Mouse (Mus musculus) liver, adult (tissue): Measurements from ENCODE around the gene Lrrc2.

Source experiments
- GATA4 ChIP-seq: IDR thresholded peaks from 2 replicates; pipeline ENCODE4 v1.6.1; 2014; ENCODE audit warnings: mild to moderate bottlenecking, low read length; ENCODE audit not compliant: insufficient replicate concordance

Lrrc2 gene

DNA sequence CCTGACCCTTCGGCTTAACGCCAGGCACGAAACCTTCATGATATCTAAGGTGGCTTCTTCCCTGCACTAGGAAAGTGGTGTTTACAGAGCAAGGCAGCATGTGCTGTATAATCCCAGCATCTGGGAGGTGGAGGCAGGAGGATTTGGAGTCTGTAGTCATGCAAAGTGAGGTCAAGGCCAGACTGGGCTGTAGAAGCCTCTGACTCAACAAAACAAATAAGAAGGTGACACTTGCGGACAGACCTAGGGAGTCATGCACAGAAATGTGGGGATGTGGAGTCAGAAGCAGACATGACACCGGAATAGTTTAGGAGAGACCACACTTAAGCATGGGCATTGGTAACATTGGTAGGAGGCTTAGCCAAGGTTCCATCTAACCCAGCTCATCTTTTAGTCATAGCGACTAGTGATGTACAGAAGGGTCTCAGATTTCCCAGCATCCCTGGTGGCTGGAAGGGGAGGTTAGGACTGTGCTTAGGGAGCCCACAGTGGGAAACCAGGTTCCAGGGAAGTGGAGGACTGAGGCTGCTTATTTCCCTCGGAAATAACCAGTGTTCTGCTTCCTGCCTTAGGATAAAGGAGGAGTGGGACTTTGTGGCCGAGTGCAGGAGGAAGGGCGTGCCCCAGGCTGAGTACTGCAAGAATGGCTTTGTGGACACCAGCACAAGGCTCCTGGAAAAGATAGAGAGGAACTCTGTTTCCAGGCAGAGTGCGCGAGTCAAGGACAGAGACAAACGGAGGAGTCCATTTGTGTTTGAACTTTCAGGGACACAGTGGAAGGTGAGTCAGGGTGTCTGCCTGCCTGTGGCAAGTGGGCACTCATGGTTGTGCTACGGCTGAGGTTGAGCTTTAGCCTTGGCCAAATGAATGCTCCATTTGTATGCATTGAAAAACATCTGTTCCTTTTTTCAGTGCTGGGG lies 9.1 kb downstream of the Lrrc2 start:
- TF ChIP-seq GATA4: no peak

GRCm38 (mm10) chr9:110961386-110961785 lies 10.0 kb downstream of the Lrrc2 start:
- no peak for TF ChIP-seq GATA4

- TF ChIP-seq GATA4: no peak
Measured at GRCm38 (mm10) chr9:110963566-110964115, 12.3 kb downstream of the Lrrc2 start.

GRCm38 (mm10) chr9:110965062-110965909 lies 13.9 kb downstream of the Lrrc2 start:
- TF ChIP-seq GATA4: no peak

DNA sequence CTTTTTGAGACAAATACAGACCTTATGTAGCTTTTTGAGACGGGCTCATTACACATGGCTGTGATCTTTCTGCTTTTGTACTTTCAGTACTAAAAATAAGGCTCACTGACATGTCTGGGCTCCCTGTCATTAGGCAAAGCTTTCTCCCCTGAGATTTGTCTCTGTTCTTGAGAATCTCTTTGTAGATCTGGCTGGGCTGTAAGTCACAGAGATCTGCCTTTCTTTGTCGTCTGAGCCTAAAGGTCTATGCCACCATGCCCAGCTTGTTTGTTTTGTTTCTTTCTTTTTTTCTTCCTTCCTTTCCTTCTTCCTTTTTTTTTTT lies 14.5 kb downstream of the Lrrc2 start:
- no peak for TF ChIP-seq GATA4

DNA sequence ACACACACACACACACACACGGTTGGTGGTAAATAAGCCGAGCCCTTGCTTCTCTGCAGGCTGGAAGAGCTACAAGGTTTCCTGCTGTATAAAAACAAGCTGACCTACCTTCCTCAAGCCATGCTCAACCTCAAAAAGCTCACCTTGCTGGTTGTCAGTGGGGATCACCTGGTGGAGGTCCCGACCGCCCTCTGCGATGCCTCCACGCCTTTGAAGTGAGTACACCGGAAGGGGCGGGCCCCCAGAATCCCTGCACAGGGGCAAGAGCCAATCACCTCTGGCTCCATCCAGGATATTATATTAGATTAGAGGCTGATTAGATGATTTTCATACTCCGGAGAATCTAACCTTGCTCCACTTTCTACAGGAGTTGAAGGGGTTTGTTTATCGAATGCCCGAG lies 28.1 kb downstream of the Lrrc2 start:
- TF ChIP-seq GATA4: no peak

DNA sequence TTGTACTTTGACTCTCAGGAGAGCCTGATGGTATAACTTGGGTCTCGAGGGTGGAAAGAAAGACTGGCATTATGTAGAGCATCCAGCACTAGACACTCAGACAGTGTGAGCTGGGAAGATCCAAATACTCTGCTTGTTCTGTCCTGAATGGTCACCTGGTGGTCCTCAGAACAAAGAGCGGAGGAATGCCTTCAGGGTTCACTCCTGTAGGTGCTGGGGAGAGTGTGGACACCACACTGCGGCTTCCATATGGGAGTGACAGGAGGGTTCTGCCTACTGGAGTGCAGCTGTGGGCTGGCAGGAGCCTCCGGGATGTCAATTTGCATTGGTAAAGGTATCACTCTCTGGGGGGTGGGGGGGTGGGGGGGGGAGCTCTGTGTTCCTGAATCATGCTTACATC lies 31.0 kb downstream of the Lrrc2 start:
- no peak for TF ChIP-seq GATA4

DNA sequence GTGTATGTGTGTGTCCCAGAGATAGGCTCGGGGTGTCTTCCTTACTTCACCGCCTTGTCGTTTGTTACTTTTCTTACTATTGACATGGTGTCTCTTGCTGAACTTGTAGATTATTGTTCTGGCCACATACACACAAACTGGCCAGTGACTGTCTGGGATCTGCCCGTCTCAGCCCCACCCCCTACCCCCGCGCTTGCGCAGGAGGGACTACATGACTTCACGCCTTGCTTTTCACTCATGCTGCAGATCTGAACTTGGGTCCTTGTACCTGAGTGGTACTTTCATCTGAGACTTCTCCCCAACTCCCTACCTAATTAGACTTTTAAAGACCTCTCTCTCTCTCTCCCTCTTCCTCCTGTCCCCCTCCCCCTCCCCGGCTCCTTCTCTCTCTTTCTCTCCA lies 32.8 kb downstream of the Lrrc2 start:
- no peak for TF ChIP-seq GATA4

GRCm38 (mm10) chr9:110985541-110985940 lies 34.2 kb downstream of the Lrrc2 start:
- no peak for TF ChIP-seq GATA4

DNA sequence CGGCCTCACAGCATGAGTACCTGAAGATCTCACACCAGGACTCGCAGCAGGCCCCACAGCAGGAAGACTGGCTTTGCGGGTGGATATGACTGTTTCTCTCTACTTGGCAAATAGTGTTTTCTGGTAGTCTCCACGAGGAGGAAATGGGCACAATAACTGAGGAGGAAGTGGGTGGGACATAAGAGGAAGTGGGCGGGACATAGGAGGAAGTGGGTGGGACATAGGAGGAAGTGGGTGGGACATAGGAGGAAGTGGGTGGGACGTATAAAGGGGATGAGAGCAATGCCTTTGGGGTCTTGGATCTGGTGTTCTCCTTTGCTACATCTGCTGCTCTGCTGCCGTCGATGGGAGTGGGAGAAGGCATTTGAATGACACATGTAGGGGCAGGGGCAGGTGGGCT lies 34.6 kb downstream of the Lrrc2 start:
- no peak for TF ChIP-seq GATA4

DNA sequence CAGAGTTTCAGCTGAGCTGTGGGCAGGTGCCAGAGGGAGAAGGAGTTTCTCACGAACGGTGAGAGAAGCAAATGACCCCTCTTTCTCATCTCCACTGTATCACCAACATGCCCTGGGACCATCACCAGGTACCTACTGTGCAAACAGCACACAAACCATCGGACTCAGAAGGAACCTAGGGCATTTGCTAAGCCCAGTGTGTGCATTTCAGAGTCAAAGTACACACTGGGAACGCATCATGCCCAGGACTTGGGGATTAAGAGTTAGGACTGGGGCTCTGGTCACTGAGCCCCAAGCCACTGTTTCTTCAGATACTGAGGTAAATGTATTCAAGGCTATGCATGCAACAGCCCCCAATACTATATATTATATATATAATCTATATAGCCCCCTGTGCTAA lies 36.0 kb downstream of the Lrrc2 start:
- no peak for TF ChIP-seq GATA4

- TF ChIP-seq GATA4: no peak
Measured at GRCm38 (mm10) chr9:110988078-110988477, 36.7 kb downstream of the Lrrc2 start.

- TF ChIP-seq GATA4: no peak
Measured at GRCm38 (mm10) chr9:110989141-110989540, 37.8 kb downstream of the Lrrc2 start.

GRCm38 (mm10) chr9:110989543-110989942 lies 38.2 kb downstream of the Lrrc2 start:
- no peak for TF ChIP-seq GATA4

DNA sequence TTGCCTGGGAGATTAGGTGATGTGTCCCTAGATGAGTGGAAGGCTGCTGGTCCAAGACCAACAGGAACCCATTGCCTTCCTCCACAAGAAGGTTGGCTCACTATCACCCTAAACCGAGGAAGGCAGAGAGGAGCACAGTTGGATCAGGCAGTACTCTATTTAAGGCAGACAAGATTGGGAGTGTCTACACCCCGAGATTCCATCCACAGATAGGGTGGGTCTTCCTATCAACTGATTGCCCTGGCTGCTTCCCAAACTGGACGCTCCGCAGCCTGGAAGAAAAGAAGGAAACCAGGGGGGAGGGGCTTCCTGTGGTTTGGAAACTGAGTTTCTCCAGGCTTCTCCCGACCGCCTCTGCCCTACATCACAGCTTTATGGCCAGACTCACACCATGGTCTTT lies 38.9 kb downstream of the Lrrc2 start, which contains the start of gene Rtp3:
TSS of gene Rtp3 (minus strand) at position 380 of the 400 bp plus-strand sequence.
- peak; percentile 44; the same call in 1 of the 2 replicates for TF ChIP-seq GATA4

DNA sequence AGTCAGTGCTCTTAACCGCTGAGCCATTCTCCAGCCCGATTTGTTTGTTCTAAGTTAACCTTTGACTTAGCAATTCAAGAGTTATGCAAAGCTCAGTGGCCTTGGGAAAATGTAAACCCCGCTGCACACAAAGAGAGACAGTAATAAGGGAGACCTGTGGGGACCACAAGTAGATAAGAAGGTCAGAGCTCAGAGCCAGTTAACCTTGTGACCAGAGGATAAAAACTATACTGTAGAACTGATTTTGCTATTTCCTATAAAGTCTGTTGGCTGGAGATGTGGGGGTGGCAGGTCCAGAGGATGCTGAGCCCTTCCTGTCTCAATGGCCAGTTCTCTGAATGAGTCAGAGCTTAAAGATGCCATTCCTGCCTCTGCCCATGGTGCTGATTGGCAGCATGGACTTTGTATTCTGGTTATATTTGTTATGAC lies 42.0 kb downstream of the Lrrc2 start:
- TF ChIP-seq GATA4: peak; percentile 38; the same call in 1 of the 2 replicates

DNA sequence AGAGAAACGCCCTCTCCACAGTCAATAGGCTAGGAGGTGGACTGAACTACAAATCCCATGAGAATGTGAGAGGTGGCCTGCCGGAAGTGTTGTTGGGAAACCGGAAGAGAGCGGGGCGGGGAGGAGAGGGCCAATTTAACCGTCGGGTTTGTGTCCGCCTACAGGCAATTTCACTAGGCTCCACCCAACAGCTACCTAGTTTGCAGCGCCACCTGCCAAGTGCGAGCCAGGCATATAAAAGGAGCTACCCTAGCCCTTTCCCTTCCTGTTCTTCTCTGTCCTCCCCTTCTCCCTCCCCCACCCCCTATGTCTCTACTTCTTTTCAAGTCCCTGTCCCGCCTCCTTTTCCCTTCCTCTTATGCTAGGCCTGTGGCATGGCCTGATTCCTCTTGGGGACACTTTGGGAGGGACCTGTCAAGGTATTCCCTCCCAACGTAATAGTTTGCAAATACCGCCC lies 43.4 kb downstream of the Lrrc2 start:
- no peak for TF ChIP-seq GATA4
